Mouse (Mus musculus): Measurements from ENCODE around the gene Dusp18. TPM values are rescaled to one million over a fixed set of nuclear protein-coding genes. Genes with fewer than 3 reads are reported as not detected.
A peak's percentile ranks its signal among the peaks of the same experiment; 100 is the strongest.

Gene Dusp18
- 10 to 100 TPM in 1 of 2 experiments, 1 to 10 TPM in 1; 8.8 to 14.7 TPM for total RNA-seq (2021)
- long read RNA-seq, experiment 1, full-length matches to known transcripts: 2 of 4 reads
- long read RNA-seq, experiment 1, partial matches to known transcripts: 0 of 4 reads
- long read RNA-seq, experiment 1, other reads (novel, unspliced or antisense): 2 of 4 reads
- long read RNA-seq, experiment 2, full-length matches to known transcripts: 3 of 10 reads
- long read RNA-seq, experiment 2, partial matches to known transcripts: 0 of 10 reads
- long read RNA-seq, experiment 2, other reads (novel, unspliced or antisense): 7 of 10 reads

DNA sequence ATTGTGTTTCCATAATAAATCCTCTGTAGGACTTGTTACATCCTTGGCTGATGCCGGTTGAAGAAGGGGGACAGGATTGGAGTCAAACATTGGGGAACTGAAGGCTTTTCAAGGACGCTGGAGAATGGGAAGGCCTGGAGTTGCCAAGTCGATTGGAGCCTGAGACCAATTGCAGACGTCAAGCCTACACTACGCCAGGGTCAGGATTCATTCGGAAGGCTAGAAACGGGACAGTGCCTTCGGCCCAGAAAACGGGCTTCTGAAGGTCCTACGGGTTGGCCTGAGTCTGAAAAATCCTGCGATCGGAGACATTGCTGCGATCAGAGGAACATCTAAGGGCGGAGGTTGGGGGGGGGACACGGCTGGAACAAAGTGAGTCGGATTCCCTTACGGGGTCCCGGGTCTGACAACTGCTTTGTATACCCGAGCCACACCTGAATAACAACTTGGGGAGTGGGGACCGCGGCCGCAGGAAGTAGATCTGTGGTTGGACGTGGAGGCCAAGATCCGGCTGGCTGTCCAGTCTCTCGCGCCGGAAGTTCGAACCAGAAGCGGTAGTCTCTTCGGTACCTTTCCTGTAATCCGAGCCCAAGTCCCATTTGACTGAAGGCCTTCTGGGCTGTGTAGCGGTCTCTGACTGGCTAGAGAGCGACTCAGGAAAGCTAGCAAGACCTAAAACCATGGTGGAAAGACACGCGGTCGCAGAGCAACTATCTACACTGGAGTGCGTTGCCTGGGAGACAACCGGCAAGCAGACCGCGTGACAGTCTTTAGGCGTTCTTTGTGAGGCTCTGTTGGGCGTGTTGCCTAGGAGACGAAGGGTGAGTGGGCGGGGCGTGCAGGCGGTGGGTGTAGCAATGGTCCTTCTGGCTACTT lies at the start of gene Dusp18, which contains the start of gene 4921536K21Rik:
Gene Dusp18 (plus strand): TSS at position 835 of the 876 bp plus-strand sequence.
Gene 4921536K21Rik (minus strand): TSS at position 693 of the 876 bp plus-strand sequence.
- Histone ChIP-seq H3K4me3 (peak within 1 kb of the TSS; percentile 73), H3K27ac (peak within 1 kb of the TSS; percentile 83)
- intact Hi-C loops (cut with DNase I): loop anchor here (2.0 kb wide), 1 partner anchor 18 kb away; no protein-coding TSS in a partner anchor

DNA sequence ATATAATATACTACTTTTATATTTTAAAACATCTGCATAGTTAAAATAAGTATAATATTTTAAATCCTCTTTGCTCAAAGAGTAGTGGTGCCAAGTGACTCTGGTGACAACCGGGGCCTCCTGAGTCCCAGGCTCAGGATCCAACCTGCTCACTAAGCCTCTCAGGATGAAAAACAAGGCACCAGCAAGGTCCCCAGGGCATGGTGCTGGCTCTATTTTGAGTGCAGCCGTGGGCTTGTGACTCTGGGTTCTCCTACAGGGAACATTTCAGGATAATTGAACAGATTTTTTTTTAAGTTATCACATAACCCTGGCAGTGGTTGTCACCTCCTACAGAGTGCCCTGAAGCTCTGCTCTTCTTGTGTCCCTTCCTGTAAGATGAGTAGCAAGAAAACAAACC lies 48.7 kb upstream of the Dusp18 start:
- intact Hi-C loops (cut with DNase I): no loop called here
- Histone ChIP-seq H3K27ac (no peak overlapping the region), H3K4me3 (no peak overlapping the region)
- no peak for TF ChIP-seq CTCF (IDR thresholded peaks at IDR 0.05)
- DNase-seq: no peak

More for the DNA sequence above, at the start of gene Dusp18, which contains the start of gene 4921536K21Rik:
- no peak for TF ChIP-seq CTCF (IDR thresholded peaks at IDR 0.05)
- peak; percentile 92 for DNase-seq

DNA sequence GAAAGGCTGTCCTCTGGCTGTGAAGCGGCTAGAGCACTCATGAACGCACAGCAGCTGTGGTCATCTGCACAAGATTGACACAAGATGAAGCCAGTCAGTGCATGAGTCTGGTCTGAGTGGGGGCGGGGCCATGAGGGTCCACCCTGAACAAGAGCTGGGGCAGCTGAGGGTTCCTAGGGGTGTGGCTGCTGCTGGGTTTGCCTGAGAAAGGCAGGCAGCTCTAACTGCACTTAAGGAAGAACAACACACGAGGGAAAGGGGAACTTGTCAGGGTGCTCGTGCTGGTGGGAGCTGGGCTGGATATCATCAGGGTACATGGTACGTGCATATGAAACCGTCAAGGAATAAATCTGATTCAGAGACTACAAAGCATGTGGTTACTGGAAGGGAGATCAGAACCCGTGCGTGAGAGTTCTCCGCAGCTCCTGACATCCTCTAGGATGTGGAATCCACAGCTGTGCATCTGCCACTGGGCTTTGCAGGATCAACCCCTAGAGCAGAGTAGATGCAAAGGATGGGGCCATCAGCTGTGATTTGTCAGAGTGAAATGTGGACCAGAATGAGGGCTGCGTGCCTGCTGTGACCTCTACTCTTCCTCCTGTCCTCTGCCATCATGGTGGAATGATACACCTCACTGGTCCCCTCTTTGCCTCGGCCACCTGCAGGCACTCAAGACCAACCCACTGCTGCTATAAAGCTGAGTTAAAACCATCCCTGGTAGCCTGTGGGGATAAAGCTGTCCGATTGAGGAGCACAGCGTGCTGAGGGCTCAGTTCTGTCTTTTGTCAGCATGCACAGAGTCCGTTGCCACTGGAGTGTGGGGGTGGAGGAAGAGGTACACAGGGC lies 45.3 kb upstream of the Dusp18 start:
- TF ChIP-seq CTCF (IDR thresholded peaks at IDR 0.05): no peak
- Histone ChIP-seq H3K27ac (no peak overlapping the region), H3K4me3 (no peak overlapping the region)
- intact Hi-C loops (cut with DNase I): no loop called here
- DNase-seq: no peak

DNA sequence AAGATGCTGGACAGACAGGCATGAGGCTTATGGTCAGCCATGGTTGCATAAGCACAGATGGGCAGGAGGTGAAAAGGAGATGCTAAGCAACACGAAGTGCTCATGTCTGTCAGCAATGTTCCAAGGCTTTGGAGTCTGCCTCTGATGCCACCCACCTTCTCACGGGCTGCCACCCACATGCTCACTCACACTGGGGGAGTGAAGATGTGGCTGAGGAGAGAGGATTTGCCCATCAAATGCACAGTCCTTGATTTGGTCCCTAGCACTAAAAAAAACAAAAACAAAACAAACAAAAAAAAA lies 44.8 kb upstream of the Dusp18 start:
- no peak for TF ChIP-seq CTCF (IDR thresholded peaks at IDR 0.05)
- Histone ChIP-seq H3K4me3 (no peak overlapping the region), H3K27ac (no peak overlapping the region)
- no peak for DNase-seq
- intact Hi-C loops (cut with DNase I): no loop called here

DNA sequence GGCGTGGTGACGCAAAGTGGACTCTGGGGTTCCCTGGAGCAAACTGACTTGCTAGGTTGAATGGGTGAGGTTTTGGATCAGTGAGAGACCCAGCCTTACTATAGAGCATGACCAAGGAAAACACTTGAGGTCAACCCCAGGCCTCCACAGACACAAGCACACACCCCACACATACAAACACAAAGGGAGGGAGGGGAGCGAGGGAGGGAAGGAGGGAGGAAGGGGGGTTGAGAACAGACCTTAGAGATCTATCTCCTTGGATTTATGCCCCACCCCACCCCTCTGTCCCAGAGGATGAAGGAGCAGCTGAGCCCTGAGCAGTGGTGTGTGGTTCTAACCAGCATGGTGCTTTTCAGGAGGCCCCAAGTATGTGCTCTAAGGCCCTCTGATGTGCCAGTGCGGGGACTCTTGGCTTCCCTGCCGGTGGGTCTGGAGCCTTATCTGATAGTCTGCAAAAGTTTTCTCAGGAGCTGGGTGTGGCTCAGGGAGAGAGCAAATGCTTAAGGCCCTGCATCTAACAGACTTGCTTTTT lies 44.2 kb upstream of the Dusp18 start:
- TF ChIP-seq CTCF (IDR thresholded peaks at IDR 0.05): no peak
- no peak for DNase-seq
- Histone ChIP-seq H3K4me3 (no peak overlapping the region), H3K27ac (no peak overlapping the region)
- intact Hi-C loops (cut with DNase I): no loop called here

DNA sequence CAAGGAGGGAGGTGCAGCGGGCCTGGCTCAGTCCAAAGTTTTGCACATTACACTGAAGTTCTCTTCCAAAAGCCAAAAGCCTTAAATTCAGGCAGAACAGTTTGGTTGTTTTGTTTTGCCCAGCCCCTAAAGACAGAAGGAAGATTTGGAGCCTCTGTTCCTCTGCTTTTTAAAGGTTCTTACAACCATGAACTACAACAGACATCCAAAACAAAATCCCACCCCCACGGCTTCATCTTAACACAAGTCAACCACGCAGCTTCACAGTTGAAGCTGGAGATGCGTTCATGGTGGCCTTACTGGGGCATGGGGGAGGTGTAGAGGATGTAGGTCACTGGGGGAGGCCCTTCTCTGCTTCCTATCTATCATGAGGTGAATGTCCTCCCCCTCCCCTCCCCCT lies 43.2 kb upstream of the Dusp18 start:
- intact Hi-C loops (cut with DNase I): no loop called here
- no peak for TF ChIP-seq CTCF (IDR thresholded peaks at IDR 0.05)
- no peak overlapping the region for H3K27ac ChIP-seq
- no peak overlapping the region for H3K4me3 ChIP-seq
- DNase-seq: no peak

DNA sequence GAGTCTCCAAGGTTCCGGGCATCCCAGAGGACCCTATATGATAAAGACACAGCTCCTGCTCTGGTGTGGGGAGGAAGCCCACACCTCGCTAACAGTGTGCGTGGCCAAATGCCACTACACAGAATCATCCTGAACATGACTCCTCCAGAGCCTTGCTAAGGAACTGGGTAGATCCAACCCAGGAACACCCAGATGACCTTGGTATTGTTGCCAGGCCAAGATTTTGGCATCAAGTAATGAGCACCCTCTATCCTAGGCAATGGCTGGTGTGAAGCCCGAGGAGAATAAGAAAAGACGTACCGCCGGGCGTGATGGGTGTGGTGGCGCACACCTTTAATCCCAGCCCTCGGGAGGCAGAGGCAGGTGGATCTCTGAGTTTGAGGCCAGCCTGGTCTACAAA lies 42.0 kb upstream of the Dusp18 start:
- no peak for DNase-seq
- intact Hi-C loops (cut with DNase I): no loop called here
- H3K27ac ChIP-seq: no peak overlapping the region
- no peak for TF ChIP-seq CTCF (IDR thresholded peaks at IDR 0.05)
- no peak overlapping the region for H3K4me3 ChIP-seq

DNA sequence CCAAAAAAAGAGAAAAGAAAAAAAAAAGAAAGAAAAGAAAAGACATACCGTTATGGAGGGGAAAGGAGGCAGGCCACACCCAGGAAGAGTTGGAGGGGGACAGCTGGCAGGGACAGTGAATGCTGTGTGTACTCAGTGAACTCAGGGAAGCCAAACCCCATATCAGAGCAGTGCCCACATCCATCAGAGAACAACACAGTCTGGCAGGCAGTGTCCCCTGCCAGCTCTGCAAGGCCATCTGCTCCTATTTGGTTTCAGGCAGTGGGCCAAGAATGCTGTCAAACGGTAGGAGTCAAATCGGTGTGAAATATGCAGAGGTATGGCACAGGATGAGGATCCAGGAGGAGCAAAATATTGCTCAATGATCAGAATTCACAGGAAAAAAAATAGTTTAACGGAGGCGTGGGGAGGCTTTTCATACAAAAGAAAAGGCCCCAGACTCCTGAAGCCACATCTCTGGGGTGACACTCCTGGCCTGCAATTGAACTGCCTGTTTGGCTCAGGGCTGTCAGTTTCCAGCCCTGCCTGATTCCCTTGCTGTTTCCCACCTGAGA lies 41.5 kb upstream of the Dusp18 start:
- TF ChIP-seq CTCF (IDR thresholded peaks at IDR 0.05): no peak
- intact Hi-C loops (cut with DNase I): no loop called here
- H3K27ac ChIP-seq: no peak overlapping the region
- no peak overlapping the region for H3K4me3 ChIP-seq
- peak; percentile 36 for DNase-seq

DNA sequence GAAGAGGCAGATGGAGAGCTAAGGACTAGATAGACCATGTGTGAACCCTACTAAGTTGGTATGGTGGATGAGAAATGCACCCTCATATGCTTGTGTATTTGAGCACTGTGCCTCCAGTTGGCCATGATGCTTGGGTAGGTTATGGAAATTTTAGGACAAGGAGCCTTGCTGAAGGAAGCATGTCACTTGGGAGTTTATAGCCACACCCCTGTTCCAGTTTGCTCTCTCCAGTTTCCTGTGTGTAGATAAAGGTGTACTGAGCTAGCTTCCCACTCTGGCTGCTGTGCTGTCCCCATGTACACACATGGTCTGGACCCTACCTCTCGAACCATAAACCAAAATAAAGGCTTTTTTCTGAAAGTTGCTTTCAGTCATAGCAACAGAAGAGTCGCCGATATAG lies 40.9 kb upstream of the Dusp18 start:
- no peak overlapping the region for H3K27ac ChIP-seq
- intact Hi-C loops (cut with DNase I): no loop called here
- H3K4me3 ChIP-seq: no peak overlapping the region
- no peak for DNase-seq
- TF ChIP-seq CTCF (IDR thresholded peaks at IDR 0.05): no peak

DNA sequence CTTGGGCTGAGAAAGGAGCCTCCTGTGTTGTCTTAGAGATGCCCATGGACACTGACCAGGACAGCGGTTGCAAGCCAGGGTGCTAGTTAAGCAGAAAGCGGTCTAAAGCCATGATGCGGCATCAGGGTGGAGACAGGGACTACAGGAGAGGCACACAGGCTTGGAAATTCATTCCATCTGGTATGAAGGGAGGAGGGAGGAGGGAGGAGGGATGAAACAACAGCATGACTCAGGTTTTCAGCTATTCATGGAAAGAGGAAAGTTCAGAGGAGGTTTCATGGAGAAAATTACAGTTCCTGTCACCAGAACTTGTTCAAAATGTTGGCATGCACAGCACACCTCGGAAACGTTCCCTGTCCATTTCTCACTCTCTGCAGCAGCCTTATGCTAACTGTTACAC lies 39.2 kb upstream of the Dusp18 start:
- Histone ChIP-seq H3K27ac (no peak overlapping the region), H3K4me3 (no peak overlapping the region)
- no peak for TF ChIP-seq CTCF (IDR thresholded peaks at IDR 0.05)
- intact Hi-C loops (cut with DNase I): no loop called here
- DNase-seq: no peak

DNA sequence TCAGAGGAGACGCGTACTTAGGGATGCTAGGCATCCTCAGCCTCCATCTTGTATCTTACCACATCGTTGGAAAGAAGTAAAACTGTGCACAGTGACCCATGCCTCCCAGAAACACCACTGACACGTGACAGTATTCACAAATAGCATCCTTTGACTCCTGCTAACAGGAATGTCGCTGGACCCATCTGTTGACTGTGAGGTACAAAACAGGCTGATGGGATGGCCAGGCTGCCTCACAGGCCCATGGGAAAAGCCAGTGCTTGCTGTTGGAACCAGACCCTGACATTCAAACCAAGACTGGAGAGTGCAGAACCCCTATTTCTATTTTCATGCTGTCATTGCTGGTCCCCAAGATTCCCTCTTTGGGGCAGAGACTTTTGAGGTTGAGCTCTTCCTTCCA lies 37.1 kb upstream of the Dusp18 start:
- intact Hi-C loops (cut with DNase I): no loop called here
- H3K4me3 ChIP-seq: no peak overlapping the region

DNA sequence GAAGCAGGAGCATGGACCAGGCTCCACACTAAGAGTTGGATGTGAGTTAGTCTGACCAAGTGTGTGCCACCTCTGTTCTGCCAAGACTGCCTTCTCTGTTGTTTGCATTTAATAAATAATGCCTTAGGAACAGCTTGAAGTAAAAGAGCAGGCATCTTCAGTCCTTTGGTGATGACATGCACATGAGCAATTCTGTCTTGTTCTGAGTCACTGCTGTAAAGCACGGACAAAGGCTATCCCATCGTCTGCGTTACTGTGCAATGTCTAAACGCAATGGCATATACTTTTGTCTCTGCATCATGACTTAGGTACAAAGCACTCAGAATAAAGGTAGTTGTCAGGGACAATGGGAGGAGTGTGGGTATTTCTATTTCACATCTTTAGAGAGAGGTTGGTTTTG lies 35.3 kb upstream of the Dusp18 start:
- DNase-seq: no peak
- H3K4me3 ChIP-seq: no peak overlapping the region
- H3K27ac ChIP-seq: no peak overlapping the region
- no peak for TF ChIP-seq CTCF (IDR thresholded peaks at IDR 0.05)
- intact Hi-C loops (cut with DNase I): no loop called here

More for the DNA sequence above, 37.1 kb upstream of the Dusp18 start:
- DNase-seq: no peak
- no peak for TF ChIP-seq CTCF (IDR thresholded peaks at IDR 0.05)
- H3K27ac ChIP-seq: no peak overlapping the region
